Mouse (Mus musculus) cerebellum, adult 2 months (tissue): ENCODE measurements around the gene Kcnip1.

Experiments used
- CTCF ChIP-seq: fragments of 200-500 bp; IDR thresholded peaks from 2 replicates; pipeline ENCODE4 v1.5.1; 2011; ENCODE audit warnings: low read depth, mild to moderate bottlenecking, control low read depth, low read length, moderate library complexity, borderline replicate concordance; ENCODE audit not compliant: insufficient read depth
- POLR2A ChIP-seq: fragments of 200-500 bp; IDR thresholded peaks from 2 replicates; pipeline ENCODE4 v1.6.1; 2011; ENCODE audit warnings: low read length, control low read depth, borderline replicate concordance; ENCODE audit not compliant: insufficient read depth

DNA sequence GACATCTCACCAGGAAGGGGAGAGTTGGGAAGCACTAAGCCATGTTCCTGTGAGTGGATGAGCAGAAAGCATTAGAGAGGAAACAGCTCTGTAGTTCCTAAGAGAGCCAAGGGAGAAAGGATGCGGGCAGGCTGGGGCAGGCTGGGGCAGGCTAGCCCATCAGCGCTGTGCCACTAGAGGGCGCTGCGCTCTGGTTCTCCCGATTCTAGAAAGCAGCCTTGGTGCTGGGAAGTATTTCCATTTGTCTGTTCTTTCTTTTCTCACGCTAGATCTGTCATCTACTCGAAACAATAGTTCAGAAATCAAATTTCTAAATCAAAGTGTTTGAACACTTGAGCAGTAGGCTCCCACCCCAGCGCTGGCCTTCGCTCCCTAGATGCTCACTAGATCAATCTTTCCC, 58.7 kb downstream of the Kcnip1 start:
- TF ChIP-seq POLR2A, result no peak
- TF ChIP-seq CTCF, result no peak
